25 mouse cellular contexts compared by ENCODE assay signal in the genomic region with DNA sequence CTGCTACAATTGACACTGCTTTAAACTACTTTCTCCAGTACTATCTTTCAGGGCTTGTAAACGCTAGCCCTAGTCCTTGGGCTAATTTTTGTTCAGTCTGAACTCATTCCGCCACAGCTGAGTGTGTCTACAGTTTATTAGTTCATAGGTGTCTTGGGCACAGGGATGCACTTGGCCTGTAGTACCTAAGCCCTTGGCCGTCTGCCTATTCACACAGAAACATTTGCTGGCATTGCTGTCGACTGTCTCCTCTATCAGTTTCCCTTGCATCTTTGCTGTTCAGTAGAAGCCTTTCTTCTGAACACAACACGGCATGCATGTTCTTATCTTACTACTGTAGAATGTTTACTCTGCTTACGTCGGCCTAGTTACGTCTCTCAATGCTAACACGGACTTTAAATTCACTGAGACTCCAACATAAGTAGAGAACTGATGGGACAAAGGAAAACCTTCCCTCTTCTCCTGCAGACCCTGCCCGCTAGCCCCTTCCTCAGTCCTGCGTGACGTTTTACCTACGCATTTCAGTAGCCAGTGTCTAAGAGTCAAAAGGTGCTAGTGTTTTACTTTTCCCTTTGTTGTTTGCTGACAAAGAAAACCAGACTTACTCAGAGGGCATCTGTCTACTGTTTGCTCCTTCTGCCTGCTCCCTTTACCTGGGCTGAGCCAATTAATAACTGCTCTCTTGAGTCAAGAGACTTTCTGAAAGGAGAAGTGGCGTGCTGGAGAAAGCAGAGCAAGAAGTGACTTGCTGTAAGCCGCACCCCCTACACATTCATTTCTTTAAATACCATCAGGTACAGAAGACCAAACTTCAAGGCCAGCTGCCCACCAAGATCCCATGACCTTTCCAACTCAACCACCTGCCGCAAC. TPM values are rescaled to one million over a fixed set of nuclear protein-coding genes. Genes with fewer than 3 reads are reported as not detected.
DNase-seq lines count a peak whose midpoint lies in the region; ATAC-seq and TF ChIP-seq lines count a peak whose summit lies in the region.
"Had no signal": no experiment of that assay in that cellular context is flagged by ENCODE, and none has a peak within 500 bp of the region (broad histone marks: within the 10 kb centered on the region; RNA-seq: fewer than 3 reads in every experiment).

No protein-coding gene starts in this region.

- no peaks in the 10 kb centered on the region for H3K36me3 ChIP-seq in liver, adult 2 months (ENCODE audit: control insufficient read depth, insufficient read depth, low read length)
- no peaks in the 10 kb centered on the region for H3K36me3 ChIP-seq in liver, embryonic 12.5 days
- no peaks in the 10 kb centered on the region for H3K36me3 ChIP-seq in lung, postnatal 0 days (ENCODE audit: insufficient read depth, low read length)
- H3K36me3 ChIP-seq in stomach, postnatal 0 days (ENCODE audit: control insufficient read depth, insufficient read depth, low read length) = no peaks in the 10 kb centered on the region
- H3K36me3 ChIP-seq: embryonic facial prominence, embryonic 12.5 days; forebrain, embryonic 15.5 days; heart, embryonic 10.5 days; hindbrain, embryonic 13.5 days had no signal

- H3K4me3 ChIP-seq in liver, adult 2 months (ENCODE audit: insufficient read depth, low read depth, low read length) = no peak overlapping the region
- no peak overlapping the region for H3K4me3 ChIP-seq in liver, embryonic 12.5 days
- H3K4me3 ChIP-seq in lung, postnatal 0 days (ENCODE audit: low read depth, low read length) = no peak overlapping the region
- no peak overlapping the region for H3K4me3 ChIP-seq in stomach, postnatal 0 days (ENCODE audit: low read depth, low read length)
- H3K4me3 ChIP-seq: embryonic facial prominence, embryonic 12.5 days; forebrain, embryonic 15.5 days; heart, embryonic 10.5 days; hindbrain, embryonic 13.5 days had no signal

- no peaks in the 10 kb centered on the region for H3K79me2 ChIP-seq in liver, adult 2 months (ENCODE audit: control insufficient read depth, insufficient read depth, low read length)

- no peaks in the 10 kb centered on the region for H3K27me3 ChIP-seq in liver, adult 2 months (ENCODE audit: control insufficient read depth, insufficient read depth, low read length)
- no peaks in the 10 kb centered on the region; the same call in 1 of the 2 replicates for H3K27me3 ChIP-seq in liver, embryonic 12.5 days (replicated peaks)
- no peaks in the 10 kb centered on the region for H3K27me3 ChIP-seq in lung, postnatal 0 days (replicated peaks; ENCODE audit: insufficient read depth, low read length)
- H3K27me3 ChIP-seq in stomach, postnatal 0 days (ENCODE audit: control insufficient read depth, insufficient read depth, low read length) = no peaks in the 10 kb centered on the region
- H3K27me3 ChIP-seq: embryonic facial prominence, embryonic 12.5 days; forebrain, embryonic 15.5 days; hindbrain, embryonic 13.5 days had no signal

- DNase-seq in cerebellum, postnatal 10 days = peak; percentile 66 to 72
- no peak for DNase-seq in cerebellum, adult 8-10 months
- peak; percentile 58 for DNase-seq in liver, adult 2 months (ENCODE audit: extremely low read depth, low read depth, low spot score)
- DNase-seq in lung, postnatal 0 days (ENCODE audit: low spot score) = peak; percentile 39
- DNase-seq in lung, postnatal 25 days (ENCODE audit: low spot score) = no peak
- no peak for DNase-seq in stomach, postnatal 0 days (ENCODE audit: low spot score)
- no peak for DNase-seq in MN1 (ENCODE audit: low spot score)
- DNase-seq: adrenal gland, adult 8-10 months; adrenal gland, postnatal 36 days; gastrocnemius, postnatal 36 days; heart, adult 18-20 months; heart, postnatal 10 days had no signal

- TF ChIP-seq POLR2A in liver, adult 2 months (IDR thresholded peaks at IDR 0.05; ENCODE audit: extremely low read depth, insufficient read depth, low read length) = no peak

- TF ChIP-seq CTCF in liver, adult 2 months (IDR thresholded peaks at IDR 0.05; ENCODE audit: low read depth, low read length) = no peak
- TF ChIP-seq CTCF in lung, postnatal 0 days (IDR thresholded peaks at IDR 0.05) = no peak
- no peak for TF ChIP-seq CTCF in stomach, postnatal 0 days (IDR thresholded peaks at IDR 0.05; ENCODE audit: low read depth)

- WGBS in liver, adult 2 months = 49% methylated on average over 16 of the region's 16 CpGs
- WGBS in liver, embryonic 12.5 days (ENCODE audit: insufficient replicate concordance) = 67% methylated on average over 16 of the region's 16 CpGs
- 53% methylated on average over 16 of the region's 16 CpGs for WGBS in lung, postnatal 0 days
- 54% methylated on average over 16 of the region's 16 CpGs for WGBS in stomach, postnatal 0 days

- no peak for ATAC-seq in liver, embryonic 12.5 days
- no peak; the same call in 1 of the 2 replicates for ATAC-seq in lung, postnatal 0 days
- ATAC-seq in stomach, postnatal 0 days (ENCODE audit: low FRiP score, low TSS enrichment) = peak; percentile 53; the same call in 1 of the 2 replicates
- ATAC-seq: forebrain, embryonic 15.5 days; hindbrain, postnatal 0 days had no signal

- H3K9me3 ChIP-seq in liver, embryonic 12.5 days (replicated peaks) = no peaks in the 10 kb centered on the region
- no peaks in the 10 kb centered on the region for H3K9me3 ChIP-seq in lung, postnatal 0 days (ENCODE audit: low read length)
- H3K9me3 ChIP-seq in stomach, postnatal 0 days (ENCODE audit: control insufficient read depth, low read length) = no peaks in the 10 kb centered on the region
- H3K9me3 ChIP-seq: embryonic facial prominence, embryonic 12.5 days; forebrain, embryonic 15.5 days; heart, embryonic 10.5 days; hindbrain, embryonic 13.5 days had no signal

- no peak overlapping the region for H3K4me2 ChIP-seq in liver, embryonic 12.5 days
- H3K4me2 ChIP-seq in lung, postnatal 0 days (replicated peaks; ENCODE audit: low read depth, low read length) = no peak overlapping the region
- H3K4me2 ChIP-seq in stomach, postnatal 0 days (replicated peaks; ENCODE audit: low read depth) = no peak overlapping the region
- H3K4me2 ChIP-seq: embryonic facial prominence, embryonic 12.5 days; forebrain, embryonic 15.5 days; hindbrain, embryonic 13.5 days had no signal

- H3K4me1 ChIP-seq in liver, adult 2 months (ENCODE audit: control insufficient read depth, insufficient read depth, low read length) = no peaks in the 10 kb centered on the region
- no peaks in the 10 kb centered on the region for H3K4me1 ChIP-seq in liver, embryonic 12.5 days
- H3K4me1 ChIP-seq in lung, postnatal 0 days (ENCODE audit: insufficient read depth, low read depth, low read length) = no peaks in the 10 kb centered on the region
- no peaks in the 10 kb centered on the region for H3K4me1 ChIP-seq in stomach, postnatal 0 days (replicated peaks; ENCODE audit: control insufficient read depth, insufficient read depth)
- H3K4me1 ChIP-seq: embryonic facial prominence, embryonic 12.5 days; forebrain, embryonic 15.5 days; hindbrain, embryonic 13.5 days had no signal

- no peak for TF ChIP-seq EP300 in lung, postnatal 0 days (IDR thresholded peaks at IDR 0.05)
- no peak for TF ChIP-seq EP300 in stomach, postnatal 0 days (optimal IDR thresholded peaks at IDR 0.05)

- no peak overlapping the region for H3K9ac ChIP-seq in liver, adult 2 months (ENCODE audit: low read depth, low read length)
- H3K9ac ChIP-seq in liver, embryonic 12.5 days = no peak overlapping the region
- no peak overlapping the region for H3K9ac ChIP-seq in lung, postnatal 0 days (replicated peaks; ENCODE audit: low read depth)
- no peak overlapping the region for H3K9ac ChIP-seq in stomach, postnatal 0 days (ENCODE audit: low read length)
- H3K9ac ChIP-seq: embryonic facial prominence, embryonic 12.5 days; forebrain, embryonic 15.5 days; hindbrain, embryonic 13.5 days had no signal

- no peak overlapping the region for H3K27ac ChIP-seq in liver, adult 2 months (replicated peaks; ENCODE audit: insufficient read depth, low read depth, low read length)
- H3K27ac ChIP-seq in liver, embryonic 12.5 days = no peak overlapping the region
- H3K27ac ChIP-seq in lung, postnatal 0 days (ENCODE audit: low read length) = no peak overlapping the region
- no peak overlapping the region for H3K27ac ChIP-seq in stomach, postnatal 0 days (replicated peaks)
- H3K27ac ChIP-seq: embryonic facial prominence, embryonic 12.5 days; forebrain, embryonic 15.5 days; heart, embryonic 10.5 days; hindbrain, embryonic 13.5 days; hindbrain, postnatal 0 days had no signal

RNA-seq across cellular contexts. Expression of a gene that starts 25.8 kb away (rescaled TPM):
- not detected in 2 replicates for total RNA-seq in liver, adult 2 months (2014; rRNA removed)
- polyA plus RNA-seq in liver, adult 2 months (2012; rRNA removed) = not detected in 2 replicates
- polyA plus RNA-seq in liver, embryonic 12.5 days (2016; fragmentation: Nextera tagmentation; extraction: Ambion mirVana) = not detected in 2 replicates
- polyA plus RNA-seq in lung, postnatal 0 days (2015; fragmentation: Nextera tagmentation; extraction: Ambion mirVana) = not detected in 2 replicates
- 1.3 and 1.4 TPM in 2 replicates for polyA plus RNA-seq in stomach, postnatal 0 days (2015; fragmentation: Nextera tagmentation; extraction: Ambion mirVana)
- total RNA-seq: adrenal gland, adult 8-10 months; adrenal gland, postnatal 36 days; ES-E14; gastrocnemius, adult 8-10 months; hematopoietic stem cell, adult 5-6 weeks; hindbrain, postnatal 0 days had no signal
- polyA plus RNA-seq: cerebellum, adult 2 months; cortical plate, adult 2 months; embryonic facial prominence, embryonic 12.5 days; forebrain, embryonic 11.5 days; forebrain, embryonic 15.5 days; hindbrain, embryonic 13.5 days; hindbrain, postnatal 0 days; intestine, embryonic 14.5 days had no signal

RNA-seq across cellular contexts. Expression of a gene that starts 58.5 kb away (rescaled TPM):
- 0.09 TPM in 1 of 2 replicates, not detected in the other for total RNA-seq in liver, adult 2 months (2014; rRNA removed)
- polyA plus RNA-seq in liver, adult 2 months (2012; rRNA removed) = 0.04 TPM in 1 of 2 replicates, not detected in the other
- 0.12 TPM in 2 replicates for polyA plus RNA-seq in liver, embryonic 12.5 days (2016; fragmentation: Nextera tagmentation; extraction: Ambion mirVana)
- polyA plus RNA-seq in lung, postnatal 0 days (2015; fragmentation: Nextera tagmentation; extraction: Ambion mirVana) = 0.24 and 0.27 TPM in 2 replicates
- 0.06 and 0.21 TPM in 2 replicates for polyA plus RNA-seq in stomach, postnatal 0 days (2015; fragmentation: Nextera tagmentation; extraction: Ambion mirVana)
- total RNA-seq: ES-E14; gastrocnemius, adult 8-10 months; gastrocnemius, postnatal 36 days had no signal
- polyA plus RNA-seq: forebrain, embryonic 15.5 days; intestine, embryonic 14.5 days had no signal

Comparison
In these comparisons a context has a peak if more than half of its experiments do, and no peak if none do; other contexts are left out.
1. DNase-seq: peak in cerebellum, postnatal 10 days (2 of 2), liver, adult 2 months (single experiment) and lung, postnatal 0 days (single experiment); none in cerebellum, adult 8-10 months (single experiment), lung, postnatal 25 days (single experiment), stomach, postnatal 0 days (single experiment) and MN1 (single experiment).